Mouse (Mus musculus) kidney, adult 11 months (tissue): ENCODE data around the gene Unc5c.

Source experiments
- DNase-seq: peaks from one replicate; pipeline ENCODE4 v3.0.0; 2022

Unc5c gene

GRCm38 (mm10) chr3:141465104-141465705 is at the start of gene Unc5c:
Gene Unc5c (plus strand): TSS chr3:141465216.
- DNase-seq: peak; percentile 81

DNA sequence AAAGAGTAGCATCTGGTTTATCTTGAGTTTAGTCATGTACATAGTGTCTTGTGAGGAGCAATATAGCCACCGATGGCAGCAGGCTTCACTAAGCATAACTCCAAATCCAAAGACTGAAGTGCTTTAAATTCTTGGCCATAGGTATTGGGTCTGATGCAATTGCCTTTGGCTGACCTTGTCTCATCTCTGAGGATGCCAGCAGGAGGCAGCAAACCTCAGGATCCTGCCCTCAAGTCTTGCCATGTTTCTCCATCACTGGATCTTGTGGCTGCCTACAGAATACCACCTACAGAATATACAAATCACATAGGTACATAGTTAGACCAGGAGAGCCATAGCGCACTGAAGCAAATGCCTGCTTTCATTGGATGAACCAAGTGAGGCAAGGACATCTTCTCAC is 7.5 kb upstream of the Unc5c start:
- no peak for DNase-seq

DNA sequence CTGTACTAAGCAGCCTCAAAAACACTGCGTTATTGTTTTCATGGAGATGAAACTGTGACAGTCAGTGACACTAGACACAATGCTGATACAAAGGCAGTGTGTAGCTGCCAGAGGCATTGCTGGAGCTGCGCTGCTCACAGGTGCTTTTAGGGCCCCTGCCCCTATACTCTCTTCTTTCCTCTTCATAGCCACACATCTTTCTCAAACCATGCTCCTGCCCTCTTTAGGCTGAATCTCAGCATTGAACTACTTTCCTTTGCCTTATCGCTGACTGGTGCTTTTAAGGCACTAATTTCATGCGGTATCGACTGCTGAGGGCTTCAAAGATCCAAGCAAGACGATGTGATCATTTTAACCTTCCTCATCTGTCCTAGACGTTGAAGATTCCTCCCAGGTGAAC is 2.5 kb upstream of the Unc5c start:
- DNase-seq: no peak

GRCm38 (mm10) chr3:141464691-141465103 is 319 bp upstream of the Unc5c start:
- DNase-seq: peak; percentile 52

GRCm38 (mm10) chr3:141466061-141466460 is 1.0 kb downstream of the Unc5c start:
- DNase-seq: no peak

- no peak for DNase-seq
Observed at GRCm38 (mm10) chr3:141466727-141467335, 1.8 kb downstream of the Unc5c start.

DNA sequence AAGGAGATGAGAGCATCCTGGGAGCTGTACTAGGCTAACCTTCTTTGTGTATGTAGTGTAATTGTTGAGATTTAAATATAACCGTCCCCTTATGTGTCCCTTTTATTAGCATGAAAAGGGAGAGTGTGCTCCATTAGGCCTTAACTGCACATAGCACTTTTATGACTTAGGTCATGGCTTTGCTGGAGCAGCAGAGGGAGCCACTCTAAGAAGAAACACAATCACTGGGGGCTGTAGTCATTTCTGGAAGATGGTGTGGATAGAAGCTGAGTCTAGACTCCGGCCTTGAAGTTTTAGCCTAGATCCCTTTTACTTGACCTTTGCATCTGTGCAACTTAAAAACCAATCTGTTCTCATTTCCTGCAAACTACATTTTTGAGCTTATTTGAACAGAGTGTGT is 4.3 kb downstream of the Unc5c start:
- no peak for DNase-seq

DNA sequence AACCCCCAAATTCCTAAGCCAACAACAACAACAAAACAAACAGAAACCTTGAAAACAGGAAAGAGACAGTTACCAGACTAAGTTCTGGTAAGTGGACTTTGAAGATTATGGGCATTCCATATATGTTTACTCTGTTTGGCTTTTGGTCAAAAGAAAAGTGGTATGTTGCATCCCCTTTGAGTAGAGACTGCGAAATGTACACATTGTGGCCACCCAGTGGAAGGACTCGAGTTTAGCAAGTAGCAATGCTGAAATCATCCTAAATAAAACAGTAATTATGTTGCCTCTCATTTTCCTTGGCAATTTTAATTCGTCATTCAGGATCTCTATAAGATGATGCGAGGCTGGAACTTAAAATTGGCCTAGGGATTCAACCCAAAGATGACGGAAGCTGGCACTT is 8.2 kb downstream of the Unc5c start:
- DNase-seq: no peak

GRCm38 (mm10) chr3:141475389-141475788 is 10.4 kb downstream of the Unc5c start:
- no peak for DNase-seq

DNA sequence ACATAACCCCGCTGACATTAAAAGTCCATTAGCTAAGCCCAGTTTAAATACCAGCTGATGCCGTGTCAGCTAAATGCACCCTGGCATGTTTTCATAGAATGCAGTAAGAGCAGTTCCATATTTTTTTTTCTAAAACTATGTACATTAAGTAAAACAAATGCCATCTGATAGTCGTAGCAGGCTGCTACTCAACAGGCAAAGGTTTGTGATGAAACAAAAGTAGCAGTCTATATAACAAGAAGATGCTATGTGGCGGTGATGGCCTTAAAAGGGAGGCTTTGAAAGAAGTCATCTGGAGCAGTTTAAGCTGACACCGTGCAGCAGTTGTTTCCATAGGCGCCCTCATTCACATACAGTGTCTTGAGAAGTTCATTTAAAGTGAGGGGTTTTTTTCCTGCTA is 10.9 kb downstream of the Unc5c start:
- DNase-seq: no peak

- peak; percentile 57 for DNase-seq
Observed at GRCm38 (mm10) chr3:141476670-141477069, 11.7 kb downstream of the Unc5c start.

- no peak for DNase-seq
Observed at GRCm38 (mm10) chr3:141482465-141482864, 17.4 kb downstream of the Unc5c start.

DNA sequence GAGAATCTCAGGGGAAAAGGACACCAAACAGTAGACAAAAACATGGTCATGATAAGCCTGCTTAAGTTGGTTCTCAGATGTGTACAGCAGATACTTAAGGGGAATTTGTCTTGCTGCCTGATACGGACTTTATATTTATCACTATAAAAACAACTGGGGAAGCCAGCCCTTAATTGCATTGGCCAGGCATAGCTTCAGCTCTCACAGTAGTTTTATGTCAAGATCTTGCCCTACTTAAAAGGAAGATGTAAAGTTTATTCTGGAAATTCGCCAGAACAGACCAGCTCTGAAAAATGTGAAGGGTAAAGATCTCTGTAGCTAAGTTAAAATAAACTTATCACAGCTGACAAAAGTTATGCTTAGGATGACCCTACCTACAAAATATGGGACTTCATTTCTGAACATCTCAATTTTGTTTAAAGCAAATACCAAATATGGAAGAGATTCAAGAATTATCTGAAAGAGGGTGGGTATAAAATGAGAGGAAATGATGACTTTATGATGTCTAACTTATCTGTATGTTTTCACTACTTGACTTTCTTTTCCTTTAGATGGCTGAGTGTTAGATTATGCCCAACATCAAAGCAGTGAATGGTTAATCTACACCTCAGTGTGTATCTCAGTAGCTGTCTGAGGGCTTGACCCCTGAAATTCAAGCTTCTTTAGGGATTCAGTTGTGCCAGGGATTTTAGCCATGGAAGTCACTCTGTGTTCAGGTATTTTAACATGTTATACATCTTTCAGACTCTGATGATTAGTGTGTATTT is 18.8 kb downstream of the Unc5c start:
- DNase-seq: no peak

GRCm38 (mm10) chr3:141485218-141485617 is 20.2 kb downstream of the Unc5c start:
- DNase-seq: no peak

DNA sequence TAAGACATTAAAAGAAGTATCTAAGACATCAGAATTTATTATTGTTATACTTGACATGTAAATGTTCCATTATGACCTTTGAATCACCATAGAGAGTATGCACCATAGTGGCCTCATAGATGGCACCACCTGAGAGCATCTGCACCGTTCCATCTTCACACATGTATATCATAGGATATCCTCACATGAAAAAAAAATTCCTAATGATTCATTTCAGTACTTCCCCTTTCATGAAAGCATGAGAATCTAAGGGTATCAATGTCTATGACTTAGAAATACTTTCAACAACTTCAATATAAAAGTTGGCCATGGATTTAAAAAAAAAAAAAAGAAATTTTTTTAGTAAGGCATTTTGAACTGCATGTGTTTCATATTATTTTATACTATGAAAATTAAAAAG is 25.6 kb downstream of the Unc5c start:
- no peak for DNase-seq

DNA sequence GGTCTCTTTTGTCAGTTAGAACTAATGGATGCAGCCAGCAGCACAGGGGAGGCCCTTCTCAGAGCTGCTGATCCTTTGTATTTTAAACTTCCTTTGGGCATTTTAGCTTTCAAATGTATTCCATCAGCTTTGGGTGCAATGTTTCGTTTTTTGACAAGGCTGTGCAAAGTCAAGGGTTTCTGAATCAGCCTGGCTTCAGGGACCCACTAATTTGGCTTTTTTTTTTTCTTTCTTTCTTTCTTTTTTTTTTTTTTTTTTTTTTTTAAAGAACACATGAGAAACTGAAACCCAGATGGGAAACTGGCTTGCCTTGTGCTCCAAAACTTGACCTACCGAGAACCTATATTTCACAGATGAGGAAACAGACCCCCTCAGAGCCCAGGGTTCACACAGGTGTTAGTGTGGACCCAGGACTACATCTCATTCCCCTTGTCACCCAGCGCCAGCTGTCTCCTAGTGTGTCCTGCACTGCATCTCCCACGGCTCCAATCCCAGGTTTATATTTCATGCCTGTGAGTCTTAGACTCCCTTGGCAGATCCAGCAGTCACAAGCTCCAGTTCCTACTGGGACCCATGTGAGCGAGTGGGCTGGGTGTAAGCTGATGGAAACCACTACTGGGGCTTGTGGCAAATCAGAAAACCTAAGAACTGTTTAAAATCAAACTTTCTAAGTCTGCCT is 26.4 kb downstream of the Unc5c start:
- no peak for DNase-seq

GRCm38 (mm10) chr3:141491951-141492310 is 26.9 kb downstream of the Unc5c start:
- no peak for DNase-seq

DNA sequence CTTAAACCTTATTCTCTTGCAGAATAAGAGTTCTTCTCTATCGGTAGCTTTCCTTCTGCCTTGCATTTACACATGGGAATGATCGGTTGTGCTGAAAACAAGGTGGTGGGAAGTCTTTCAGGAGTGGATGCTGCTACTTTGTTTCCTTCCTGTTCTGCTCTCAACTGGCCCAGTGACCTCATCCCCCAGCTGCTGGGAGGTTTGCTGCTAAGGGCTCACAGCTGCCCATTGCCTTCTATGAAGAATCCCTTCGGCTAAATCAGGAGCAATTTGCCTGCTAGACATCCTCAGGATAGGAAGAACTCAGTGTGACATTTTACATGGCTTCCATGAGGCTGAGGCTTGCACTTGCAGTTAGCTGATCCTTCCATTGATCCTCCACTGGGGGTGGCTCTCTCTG is 28.0 kb downstream of the Unc5c start:
- DNase-seq: no peak

DNA sequence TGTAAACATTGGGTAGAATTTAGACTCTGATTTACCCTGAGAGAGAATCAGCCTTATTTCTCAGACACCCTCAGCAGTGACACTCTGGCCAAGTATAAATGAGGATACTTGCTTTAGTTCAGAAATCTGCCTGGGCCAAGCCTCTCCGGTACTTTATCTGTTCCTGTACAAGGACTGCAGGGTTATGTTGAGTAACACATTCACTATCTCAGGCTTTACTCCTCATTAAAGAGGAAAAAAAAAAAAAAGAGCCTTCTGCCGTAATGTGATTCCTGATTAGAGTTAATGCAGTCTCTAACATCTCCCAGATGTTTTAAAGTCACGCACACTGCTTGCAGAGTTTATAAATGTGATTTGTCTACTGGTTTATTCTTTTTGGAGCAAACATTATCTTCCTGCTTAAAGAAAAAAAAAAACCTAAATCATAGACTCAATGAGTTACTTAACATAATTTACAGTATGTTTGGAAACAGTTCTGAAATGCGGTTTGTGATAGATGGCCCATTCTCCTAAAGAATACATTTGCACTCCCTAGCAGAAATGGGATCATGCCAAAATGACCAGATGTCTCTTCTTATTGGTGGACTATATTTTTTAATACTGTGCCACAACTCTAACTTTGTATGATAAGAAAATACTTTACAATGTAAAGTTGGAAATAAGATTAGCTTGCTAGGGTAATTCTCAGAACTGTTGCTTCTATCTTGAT is 33.5 kb downstream of the Unc5c start:
- no peak for DNase-seq

DNA sequence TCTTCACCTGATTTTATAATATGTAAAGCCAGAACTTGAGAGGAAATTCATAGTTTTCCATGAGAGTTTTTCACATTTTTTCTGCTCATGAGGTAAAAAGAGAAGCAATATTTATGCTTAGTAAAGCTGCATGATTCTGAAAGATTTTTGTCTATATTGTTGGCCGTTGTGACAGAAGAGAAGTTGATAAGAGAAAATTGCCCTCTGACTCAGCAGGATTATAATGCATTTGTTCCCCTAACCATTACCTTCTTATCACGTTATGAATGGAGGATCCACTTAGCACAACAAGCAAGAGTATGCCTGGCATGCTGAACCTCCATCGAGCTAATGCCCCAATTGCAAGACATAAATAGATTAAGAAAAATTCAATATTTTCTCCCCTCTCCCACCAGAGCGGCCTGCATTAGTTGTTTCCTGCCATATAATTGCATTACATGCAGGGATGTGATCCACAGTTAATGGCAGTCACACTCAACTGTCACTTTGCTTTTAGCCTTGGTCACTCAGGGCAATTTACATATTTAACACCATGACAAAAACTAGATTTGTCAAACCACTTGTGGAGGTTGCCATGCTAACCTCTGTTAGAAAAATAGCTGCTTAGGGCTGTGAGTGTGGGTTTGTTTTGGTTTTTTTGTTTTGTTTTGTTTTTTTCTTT is 37.0 kb downstream of the Unc5c start:
- DNase-seq: no peak

DNA sequence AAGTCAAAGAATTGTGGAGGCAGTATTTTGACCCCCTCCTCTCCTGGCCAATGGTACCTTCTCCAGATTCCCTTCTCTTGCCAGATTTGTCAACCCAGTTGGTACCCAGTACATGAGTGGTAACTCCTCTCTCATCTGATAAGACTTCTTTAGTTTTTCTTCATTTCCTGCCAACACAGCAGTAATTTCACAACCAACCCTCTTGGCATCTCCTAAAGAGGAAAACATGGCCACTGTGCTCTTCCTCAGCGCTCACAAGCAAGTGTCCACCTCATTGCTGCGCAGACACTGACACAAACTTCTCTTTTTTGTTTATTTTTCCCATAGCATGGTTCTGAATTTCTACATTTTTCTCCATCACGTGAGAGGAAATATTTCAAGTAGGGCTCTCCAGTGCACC is 38.3 kb downstream of the Unc5c start:
- no peak for DNase-seq

- no peak for DNase-seq
Observed at GRCm38 (mm10) chr3:141509772-141510171, 44.8 kb downstream of the Unc5c start.
